Mouse (Mus musculus) kidney, adult 2 months (tissue): ENCODE data around the gene Rhbdd2. TPM values are rescaled to one million over a fixed set of nuclear protein-coding genes. Genes with fewer than 3 reads are reported as not detected.

ENCODE experiments used
- DNase-seq: peaks from one replicate; pipeline ENCODE4 v3.0.0; 2021
- H3K27ac ChIP-seq: fragments of 200-500 bp; 2 replicates; pipeline ENCODE4 v1.5.1; 2012; ENCODE audit warnings: low read depth, low read length, control low read depth, inconsistent platforms; ENCODE audit not compliant: insufficient read depth
- H3K27me3 ChIP-seq: fragments of 200-500 bp; replicated peaks from 2 replicates; pipeline ENCODE4 v1.6.1; 2012; ENCODE audit warnings: mild to moderate bottlenecking, moderate library complexity, low read length, inconsistent platforms; ENCODE audit not compliant: control insufficient read depth, insufficient read depth
- H3K36me3 ChIP-seq: fragments of 200-500 bp; 2 replicates; pipeline ENCODE4 v1.6.1; 2012; ENCODE audit warnings: mild to moderate bottlenecking, moderate library complexity, low read length, inconsistent platforms; ENCODE audit not compliant: control insufficient read depth, insufficient read depth
- H3K4me1 ChIP-seq: fragments of 200-500 bp; 2 replicates; pipeline ENCODE4 v1.6.1; 2011; ENCODE audit warnings: low read length; ENCODE audit not compliant: control insufficient read depth, insufficient read depth
- H3K4me3 ChIP-seq: fragments of 200-500 bp; 2 replicates; pipeline ENCODE4 v1.5.1; 2011; ENCODE audit warnings: mild to moderate bottlenecking, low read depth, low read length, control low read depth; ENCODE audit not compliant: insufficient read depth
- CTCF ChIP-seq: fragments of 200-500 bp; conservative IDR thresholded peaks from 2 replicates; pipeline ENCODE4 v1.5.1; 2011; ENCODE audit warnings: low read depth, mild to moderate bottlenecking, control low read depth, low read length, moderate library complexity, mixed read lengths; ENCODE audit not compliant: insufficient read depth, insufficient read length
- POLR2A ChIP-seq: fragments of 200-500 bp; IDR thresholded peaks from one replicate; pipeline ENCODE4 v1.6.1; 2011; ENCODE audit warnings: low read depth, low read length, control low read depth
- WGBS: fragments of 180-500 bp; shearing (Covaris S2); methylation state at CpG from one replicate; pipeline ENCODE4 v1.1.7; 2018; 5-methylcytosine and 5-hydroxymethylcytosine counted together
- polyA plus RNA-seq: library from polyadenylated mRNA; depleted of rRNA; stranded (reverse); fragments of >200 nt; gene quantifications from 2 replicates; pipeline ENCODE4 v1.2.3, GENCODE M21; 2012

Rhbdd2 gene
- polyA plus RNA-seq, 1 experiment, result 50.9 TPM

DNA sequence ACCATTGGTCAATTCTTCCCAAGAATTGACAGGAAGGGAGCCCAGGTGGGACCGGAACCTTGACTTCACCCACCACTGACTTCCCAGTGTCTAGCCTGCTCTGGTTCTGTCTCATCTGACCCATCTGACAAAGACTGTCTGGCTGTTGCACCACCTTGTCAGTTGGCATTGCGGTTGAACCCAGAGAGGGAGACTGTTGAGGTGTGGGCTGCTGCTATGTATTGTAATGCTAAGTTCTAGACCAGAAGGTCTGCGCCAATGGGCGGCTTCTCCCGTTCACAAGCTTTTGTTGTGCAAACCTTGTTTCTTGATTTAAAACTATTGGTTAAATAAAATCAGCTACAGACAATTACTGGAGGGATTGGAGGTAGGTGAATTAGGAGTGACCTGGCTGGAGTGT is 24.7 kb downstream of the Rhbdd2 start:
- 90% methylated on average over 5 of the region's 5 CpGs for WGBS
- no peak for DNase-seq
- H3K27me3 ChIP-seq, result no peaks in the 10 kb centered on the region
- no peak for TF ChIP-seq CTCF
- TF ChIP-seq POLR2A, result no peak
- H3K27ac ChIP-seq, result no peak overlapping the region
- H3K4me1 ChIP-seq, result no peaks in the 10 kb centered on the region; the same call in 1 of the 2 replicates
- no peaks in the 10 kb centered on the region for H3K36me3 ChIP-seq
- H3K4me3 ChIP-seq, result no peak overlapping the region

DNA sequence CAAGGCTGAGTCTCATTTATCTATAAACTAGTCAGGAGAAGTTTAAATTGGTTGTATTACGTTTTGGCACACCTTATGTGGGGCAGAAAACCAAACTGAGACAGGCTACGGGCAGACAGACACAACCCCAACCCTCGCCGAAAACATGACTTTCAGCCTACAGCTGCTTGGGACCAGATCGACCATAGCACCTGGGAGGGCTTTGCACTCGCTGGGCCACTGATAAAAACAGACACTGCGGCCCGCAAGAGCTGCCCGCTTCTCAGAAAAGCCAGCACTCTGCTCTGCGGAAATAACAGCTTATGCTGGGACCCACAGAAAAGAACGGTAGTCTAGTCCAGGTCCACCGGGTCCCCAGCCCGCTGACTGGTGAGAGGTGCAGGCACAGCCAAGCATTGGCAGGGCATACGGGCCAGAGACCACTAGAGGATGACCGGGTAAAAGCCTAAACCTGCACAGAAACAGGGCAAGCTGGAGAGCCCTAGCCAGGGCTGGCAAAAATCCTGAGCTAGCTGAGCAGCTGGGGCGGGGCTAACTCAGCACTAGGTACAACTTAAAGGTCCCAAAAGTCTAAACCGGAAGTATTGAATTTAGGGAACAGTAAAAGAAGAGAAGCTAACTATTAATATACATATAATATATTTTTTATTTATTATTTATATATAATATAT is 25.4 kb downstream of the Rhbdd2 start:
- H3K4me1 ChIP-seq, result no peaks in the 10 kb centered on the region; the same call in 1 of the 2 replicates
- H3K27ac ChIP-seq, result no peak overlapping the region
- H3K27me3 ChIP-seq, result no peaks in the 10 kb centered on the region
- TF ChIP-seq POLR2A (no peak), CTCF (no peak)
- DNase-seq, result peak; percentile 44
- H3K4me3 ChIP-seq, result no peak overlapping the region
- WGBS, result 56% methylated on average over 17 of the region's 17 CpGs
- no peaks in the 10 kb centered on the region for H3K36me3 ChIP-seq

DNA sequence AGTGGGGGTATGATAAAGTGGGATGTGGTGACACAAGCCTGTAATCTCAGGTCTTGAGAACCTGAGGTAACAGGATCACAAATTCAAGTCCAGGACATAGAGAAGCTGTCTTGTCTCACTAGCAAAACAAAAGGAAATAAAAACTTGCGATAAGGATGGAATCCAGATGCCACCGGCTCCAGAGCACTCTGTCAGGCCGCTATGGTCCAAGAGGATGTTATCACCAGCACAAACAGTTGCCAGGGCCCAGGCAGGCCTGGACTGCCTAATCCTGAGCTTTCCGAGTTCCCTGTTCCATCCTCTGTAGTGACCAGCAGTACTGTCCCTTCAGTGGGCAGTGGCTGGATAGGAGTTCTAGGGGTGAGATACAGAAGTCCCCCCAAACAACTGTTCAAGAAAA is 27.5 kb downstream of the Rhbdd2 start:
- Histone ChIP-seq H3K4me1 (no peaks in the 10 kb centered on the region; the same call in 1 of the 2 replicates), H3K27ac (no peak overlapping the region), H3K4me3 (no peak overlapping the region), H3K36me3 (no peaks in the 10 kb centered on the region), H3K27me3 (no peaks in the 10 kb centered on the region)
- no peak for DNase-seq
- no peak for TF ChIP-seq CTCF
- TF ChIP-seq POLR2A, result no peak
- 61% methylated on average over 4 of the region's 4 CpGs for WGBS

DNA sequence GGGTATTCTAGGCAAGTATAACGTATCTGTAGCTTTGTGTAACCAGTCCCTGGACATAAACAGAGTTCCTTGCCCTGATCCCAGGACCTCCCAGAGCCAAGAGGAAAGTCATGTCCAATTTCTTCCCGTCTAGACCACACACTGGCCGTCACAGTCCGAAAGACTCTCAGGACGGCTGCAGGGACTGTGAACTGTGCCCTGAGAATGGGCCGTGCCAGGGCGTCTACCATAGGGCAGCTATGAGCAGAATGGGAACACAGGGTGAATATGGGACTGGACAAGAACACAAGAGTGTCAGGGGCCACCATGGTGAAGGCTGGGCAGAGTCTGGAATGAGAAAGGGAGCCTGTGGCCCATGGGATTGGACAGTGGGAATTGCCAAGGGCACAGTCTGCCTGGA is 28.1 kb downstream of the Rhbdd2 start:
- no peak overlapping the region for H3K27ac ChIP-seq
- WGBS, result 75% methylated on average over 7 of the region's 7 CpGs
- peak; percentile 63 for DNase-seq
- TF ChIP-seq CTCF (no peak), POLR2A (no peak)
- H3K4me1 ChIP-seq, result no peaks in the 10 kb centered on the region; the same call in 1 of the 2 replicates
- no peaks in the 10 kb centered on the region for H3K36me3 ChIP-seq
- no peaks in the 10 kb centered on the region for H3K27me3 ChIP-seq
- H3K4me3 ChIP-seq, result no peak overlapping the region

DNA sequence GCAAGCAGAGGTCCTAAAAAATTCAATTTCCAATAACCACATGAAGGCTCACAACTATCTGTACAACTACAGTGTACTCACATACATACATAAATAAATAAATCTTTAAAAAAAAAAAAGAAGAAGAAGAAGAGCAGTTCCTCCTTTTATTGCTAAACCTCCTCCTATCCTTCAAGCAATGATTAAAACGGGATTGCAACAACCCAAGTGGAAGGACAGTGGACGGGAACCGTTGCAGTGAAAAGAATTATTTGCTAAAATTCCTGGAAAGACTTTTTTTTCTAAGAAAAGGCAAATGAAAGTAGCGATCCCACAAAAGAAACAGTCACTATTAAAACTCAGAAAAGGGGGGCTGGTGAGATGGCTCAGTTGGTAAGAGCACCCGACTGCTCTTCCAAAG is 34.5 kb downstream of the Rhbdd2 start:
- no peak for TF ChIP-seq POLR2A
- no peak for TF ChIP-seq CTCF
- no peaks in the 10 kb centered on the region for H3K27me3 ChIP-seq

DNA sequence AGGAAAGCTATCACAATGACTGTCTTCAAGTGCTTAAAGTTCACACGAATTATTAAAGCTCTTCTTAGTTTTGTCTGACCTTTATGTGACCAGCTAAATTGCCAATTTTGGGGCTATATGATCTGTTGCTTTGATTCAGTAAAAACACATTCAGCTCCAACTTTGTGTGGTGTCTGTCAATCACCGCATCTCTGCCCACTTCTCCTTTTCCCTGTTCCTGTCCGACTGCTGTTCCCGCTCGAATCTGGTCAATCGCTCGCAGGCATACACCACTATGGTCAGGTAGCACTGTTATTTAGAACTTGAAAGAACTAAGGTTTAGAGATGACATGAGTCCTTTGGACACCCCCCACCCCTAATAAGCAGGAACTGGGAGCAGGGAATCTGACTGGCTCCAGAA is 35.7 kb downstream of the Rhbdd2 start:
- no peak for DNase-seq
- Histone ChIP-seq H3K4me1 (0 out of 2 replicates have a peak, but pooled peaks cover 3% of the 10 kb centered on the region), H3K36me3 (no peaks in the 10 kb centered on the region), H3K27me3 (no peaks in the 10 kb centered on the region), H3K4me3 (no peak overlapping the region), H3K27ac (no peak overlapping the region)
- WGBS, result 83% methylated on average over 7 of the region's 7 CpGs
- TF ChIP-seq CTCF, result no peak
- no peak for TF ChIP-seq POLR2A

More for the DNA sequence above, 34.5 kb downstream of the Rhbdd2 start:
- WGBS, result 42% methylated on average over 5 of the region's 5 CpGs
- peak; percentile 45 for DNase-seq
- Histone ChIP-seq H3K4me1 (no peaks in the 10 kb centered on the region), H3K4me3 (no peak overlapping the region), H3K36me3 (no peaks in the 10 kb centered on the region), H3K27ac (no peak overlapping the region)

DNA sequence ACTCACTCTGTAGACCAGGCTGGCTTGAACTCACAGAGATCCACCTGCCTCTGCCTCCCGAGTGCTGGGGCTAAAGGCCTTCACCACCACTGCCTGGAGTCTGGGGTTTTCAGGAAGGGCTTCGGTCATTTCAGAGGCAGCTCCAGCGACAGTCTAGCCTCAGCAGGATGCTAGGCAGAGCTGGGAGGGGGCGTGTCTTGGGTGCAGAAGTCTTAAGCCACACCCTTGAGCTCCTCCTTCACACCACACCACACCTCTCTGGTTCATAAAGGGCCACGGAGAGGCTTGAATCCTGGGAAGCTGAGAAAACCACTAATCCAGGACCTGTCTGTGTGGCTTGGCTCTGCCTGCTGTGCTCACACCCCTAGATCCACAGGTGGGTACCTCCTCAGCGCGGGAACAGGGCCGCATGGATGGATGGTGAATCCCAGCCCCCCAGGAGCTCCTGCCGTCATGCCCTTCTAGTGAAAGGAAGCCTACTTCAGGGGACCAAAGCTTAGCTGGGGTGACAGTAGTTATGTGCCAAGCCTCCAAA is 37.4 kb downstream of the Rhbdd2 start, which contains the start of gene Por:
TSS of gene Por (plus strand) at position 293 of the 535 bp plus-strand sequence.
- H3K27ac ChIP-seq, result no peak within 1 kb of the TSS
- no peaks in the 10 kb centered on the region for H3K27me3 ChIP-seq
- TF ChIP-seq POLR2A (no peak), CTCF (no peak)
- H3K4me1 ChIP-seq, result peaks cover 14% of the 10 kb centered on the region; the same call in 1 of the 2 replicates
- no peak within 1 kb of the TSS for H3K4me3 ChIP-seq
- H3K36me3 ChIP-seq, result no peaks in the 10 kb centered on the region
- peak; percentile 57 for DNase-seq
- 35% methylated on average over 9 of the region's 9 CpGs for WGBS
